Mouse (Mus musculus): ENCODE results near the gene Card19. TPM values are rescaled to one million over a fixed set of nuclear protein-coding genes. Genes with fewer than 3 reads are reported as not detected.
A peak's percentile ranks its signal among the peaks of the same experiment; 100 is the strongest.

Card19 gene
- polyA plus RNA-seq, 1 experiment from 2014 or later = 13.2 TPM

- no peak overlapping the region for H3K9ac ChIP-seq
- ATAC-seq (ENCODE audit: low read depth) (no peak), DNase-seq (no peak)
- no peaks in the 10 kb centered on the region for H3K9me3 ChIP-seq (replicated peaks)
- no peaks in the 10 kb centered on the region for H3K36me3 ChIP-seq
- H3K27me3 ChIP-seq = peaks cover 22% of the 10 kb centered on the region
- H3K4me3 ChIP-seq (replicated peaks) = no peak overlapping the region
- no peak overlapping the region for H3K27ac ChIP-seq
- H3K4me2 ChIP-seq = no peak overlapping the region
- peaks cover 37% of the 10 kb centered on the region for H3K4me1 ChIP-seq (replicated peaks)
- 75% methylated on average over 4 of the region's 4 CpGs for WGBS (ENCODE audit: insufficient replicate concordance)
Observed at GRCm38 (mm10) chr13:49212711-49213500, 2.9 kb downstream of the Card19 start.

DNA sequence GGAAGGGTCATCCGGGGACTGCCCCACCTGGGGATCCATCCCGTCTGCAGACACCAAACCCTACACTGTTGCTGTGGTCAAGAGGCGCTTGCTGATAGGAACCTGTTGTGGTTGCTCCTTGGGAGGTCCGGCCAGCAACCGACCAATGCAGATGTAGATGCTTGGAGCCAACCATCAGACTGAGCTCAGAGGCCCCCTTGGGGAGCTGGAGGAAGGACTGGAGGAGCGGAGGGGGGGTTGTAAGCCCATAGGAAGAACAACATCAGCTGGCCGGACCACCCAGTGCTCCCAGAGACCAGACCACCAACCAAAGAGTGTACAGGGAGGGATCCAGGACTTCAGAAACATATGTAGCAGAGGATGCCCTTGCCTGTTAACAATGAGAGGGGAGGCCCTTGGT, 6.5 kb downstream of the Card19 start:
- peaks cover 12% of the 10 kb centered on the region for H3K4me1 ChIP-seq (replicated peaks)
- no peak for ATAC-seq (ENCODE audit: low read depth)
- no peak overlapping the region for H3K27ac ChIP-seq
- no peak overlapping the region for H3K4me3 ChIP-seq (replicated peaks)
- no peak overlapping the region for H3K4me2 ChIP-seq
- H3K27me3 ChIP-seq = peaks cover 1% of the 10 kb centered on the region; the same call in 1 of the 2 replicates
- no peak for DNase-seq
- no peaks in the 10 kb centered on the region; the same call in 1 of the 2 replicates for H3K36me3 ChIP-seq
- no peaks in the 10 kb centered on the region for H3K9me3 ChIP-seq (replicated peaks)
- no peak overlapping the region for H3K9ac ChIP-seq
- WGBS (ENCODE audit: insufficient replicate concordance) = 17% methylated on average over 7 of the region's 7 CpGs

GRCm38 (mm10) chr13:49206341-49206740, 9.5 kb downstream of the Card19 start:
- no peak for DNase-seq
- H3K9me3 ChIP-seq (replicated peaks) = no peaks in the 10 kb centered on the region
- 77% methylated on average over 2 of the region's 2 CpGs for WGBS (ENCODE audit: insufficient replicate concordance)
- no peak for ATAC-seq (ENCODE audit: low read depth)
- no peak overlapping the region for H3K9ac ChIP-seq
- no peak overlapping the region for H3K27ac ChIP-seq
- no peak overlapping the region for H3K4me2 ChIP-seq
- no peaks in the 10 kb centered on the region for H3K27me3 ChIP-seq
- H3K4me1 ChIP-seq (replicated peaks) = 0 out of 2 replicates have a peak, but pooled peaks cover 8% of the 10 kb centered on the region
- H3K36me3 ChIP-seq = no peaks in the 10 kb centered on the region; the same call in 1 of the 2 replicates
- no peak overlapping the region for H3K4me3 ChIP-seq (replicated peaks)

- no peak overlapping the region for H3K9ac ChIP-seq
- H3K36me3 ChIP-seq = no peaks in the 10 kb centered on the region; the same call in 1 of the 2 replicates
- no peak overlapping the region for H3K27ac ChIP-seq
- H3K4me1 ChIP-seq (replicated peaks) = peaks cover 13% of the 10 kb centered on the region; the same call in 1 of the 2 replicates
- 47% methylated on average over 13 of the region's 13 CpGs for WGBS (ENCODE audit: insufficient replicate concordance)
- no peak overlapping the region for H3K4me3 ChIP-seq (replicated peaks)
- ATAC-seq (ENCODE audit: low read depth) = peak; percentile 30
- H3K27me3 ChIP-seq = no peaks in the 10 kb centered on the region
- H3K4me2 ChIP-seq = no peak overlapping the region
- no peaks in the 10 kb centered on the region for H3K9me3 ChIP-seq (replicated peaks)
- peak; percentile 52 for DNase-seq
Observed at GRCm38 (mm10) chr13:49205381-49205998, 10.3 kb downstream of the Card19 start.

DNA sequence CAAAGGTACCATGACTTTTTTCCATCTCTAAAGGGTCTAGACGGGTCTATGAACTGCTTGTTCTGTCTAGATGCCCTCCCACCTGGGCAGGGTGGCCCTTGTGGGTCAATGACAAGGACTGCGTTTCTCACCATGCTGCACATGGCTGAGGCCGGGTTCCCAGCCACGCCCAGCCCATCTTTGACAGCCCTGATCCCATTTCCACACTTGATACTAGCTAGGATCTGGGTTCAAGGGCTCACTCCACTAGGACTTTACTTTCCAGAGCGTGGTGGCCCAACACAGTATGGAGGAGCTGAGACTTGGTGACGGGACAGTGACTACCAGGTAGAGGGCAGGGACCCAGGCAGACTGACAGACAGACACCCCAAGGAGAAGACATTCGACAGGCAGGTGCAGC, 13.3 kb downstream of the Card19 start:
- ATAC-seq (ENCODE audit: low read depth) (no peak), DNase-seq (no peak)
- Histone ChIP-seq H3K4me2 (no peak overlapping the region), H3K27ac (no peak overlapping the region), H3K36me3 (no peaks in the 10 kb centered on the region; the same call in 1 of the 2 replicates), H3K9me3 (replicated peaks) (no peaks in the 10 kb centered on the region), H3K9ac (no peak overlapping the region), H3K4me1 (replicated peaks) (peaks cover 13% of the 10 kb centered on the region; the same call in 1 of the 2 replicates), H3K27me3 (no peaks in the 10 kb centered on the region), H3K4me3 (replicated peaks) (no peak overlapping the region)
- 76% methylated on average over 7 of the region's 7 CpGs for WGBS (ENCODE audit: insufficient replicate concordance)

GRCm38 (mm10) chr13:49200688-49201087, 15.1 kb downstream of the Card19 start:
- Histone ChIP-seq H3K4me1 (replicated peaks) (peaks cover 14% of the 10 kb centered on the region; the same call in 1 of the 2 replicates), H3K27me3 (no peaks in the 10 kb centered on the region), H3K36me3 (peaks cover 4% of the 10 kb centered on the region), H3K9ac (no peak overlapping the region), H3K9me3 (replicated peaks) (no peaks in the 10 kb centered on the region), H3K27ac (no peak overlapping the region), H3K4me3 (replicated peaks) (no peak overlapping the region), H3K4me2 (no peak overlapping the region)
- no peak for ATAC-seq (ENCODE audit: low read depth)
- no peak for DNase-seq
- WGBS (ENCODE audit: insufficient replicate concordance) = 54% methylated on average over 13 of the region's 13 CpGs

DNA sequence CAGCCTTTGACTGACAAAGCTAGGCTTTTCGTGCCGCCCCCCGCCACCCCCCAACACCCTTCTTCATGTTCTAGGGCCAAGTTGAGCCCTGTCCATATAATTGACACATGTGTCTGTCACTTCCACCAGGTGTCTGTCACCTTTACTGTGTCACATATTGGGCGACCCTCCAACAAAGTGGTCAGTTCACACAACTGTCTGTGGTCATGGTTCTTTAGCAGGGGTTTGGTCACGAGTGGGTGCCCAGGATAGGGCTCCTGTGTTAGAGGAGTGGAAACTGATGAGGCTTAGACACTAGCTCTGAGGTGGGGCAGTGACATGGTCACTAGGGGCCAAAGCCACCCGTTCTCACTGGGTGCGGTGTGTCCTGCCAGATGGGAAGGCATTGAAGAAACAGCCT, 15.9 kb downstream of the Card19 start:
- no peaks in the 10 kb centered on the region for H3K9me3 ChIP-seq (replicated peaks)
- 80% methylated on average over 7 of the region's 7 CpGs for WGBS (ENCODE audit: insufficient replicate concordance)
- H3K4me3 ChIP-seq (replicated peaks) = no peak overlapping the region
- H3K36me3 ChIP-seq = peaks cover 12% of the 10 kb centered on the region
- no peak overlapping the region for H3K4me2 ChIP-seq
- DNase-seq = no peak
- no peak overlapping the region for H3K9ac ChIP-seq
- H3K4me1 ChIP-seq (replicated peaks) = peaks cover 20% of the 10 kb centered on the region; the same call in 1 of the 2 replicates
- H3K27me3 ChIP-seq = no peaks in the 10 kb centered on the region
- no peak for ATAC-seq (ENCODE audit: low read depth)
- H3K27ac ChIP-seq = no peak overlapping the region

- no peaks in the 10 kb centered on the region for H3K27me3 ChIP-seq
- ATAC-seq (ENCODE audit: low read depth) (no peak), DNase-seq (no peak)
- WGBS (ENCODE audit: insufficient replicate concordance) = 75% methylated on average over 9 of the region's 9 CpGs
- peaks cover 18% of the 10 kb centered on the region for H3K36me3 ChIP-seq
- H3K4me2 ChIP-seq = no peak overlapping the region
- H3K9me3 ChIP-seq (replicated peaks) = no peaks in the 10 kb centered on the region
- no peak overlapping the region for H3K27ac ChIP-seq
- H3K4me3 ChIP-seq (replicated peaks) = no peak overlapping the region
- H3K9ac ChIP-seq = no peak overlapping the region
- H3K4me1 ChIP-seq (replicated peaks) = peaks cover 20% of the 10 kb centered on the region; the same call in 1 of the 2 replicates
Observed at GRCm38 (mm10) chr13:49198734-49199133, 17.1 kb downstream of the Card19 start.

DNA sequence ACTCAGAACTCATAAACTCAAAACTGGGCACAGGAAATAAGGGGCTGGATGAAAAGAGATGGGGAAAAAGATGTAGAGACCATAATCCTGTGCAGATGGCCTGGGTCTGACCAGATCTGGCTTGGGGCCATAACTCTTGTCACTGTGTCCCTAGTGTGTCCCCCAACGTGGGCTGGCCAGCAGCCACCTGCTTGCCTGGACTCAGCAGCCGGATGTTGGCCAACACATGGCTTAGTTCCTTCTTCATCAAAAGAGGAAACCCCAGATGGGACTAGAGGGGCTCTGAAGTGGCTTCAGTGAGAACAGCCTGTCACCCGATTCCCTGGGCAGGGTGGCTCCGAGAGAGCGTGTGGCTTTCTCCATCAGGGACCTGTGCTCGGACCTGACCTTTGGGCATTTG, 19.1 kb downstream of the Card19 start:
- H3K9ac ChIP-seq = no peak overlapping the region
- H3K4me3 ChIP-seq (replicated peaks) = no peak overlapping the region
- no peak overlapping the region for H3K27ac ChIP-seq
- DNase-seq (no peak), ATAC-seq (ENCODE audit: low read depth) (no peak)
- no peaks in the 10 kb centered on the region for H3K27me3 ChIP-seq
- 44% methylated on average over 6 of the region's 6 CpGs for WGBS (ENCODE audit: insufficient replicate concordance)
- H3K36me3 ChIP-seq = peaks cover 18% of the 10 kb centered on the region
- H3K9me3 ChIP-seq (replicated peaks) = no peaks in the 10 kb centered on the region
- no peak overlapping the region for H3K4me2 ChIP-seq
- H3K4me1 ChIP-seq (replicated peaks) = peaks cover 26% of the 10 kb centered on the region

GRCm38 (mm10) chr13:49196211-49196610, 19.6 kb downstream of the Card19 start:
- no peak for ATAC-seq (ENCODE audit: low read depth)
- 55% methylated on average over 5 of the region's 5 CpGs for WGBS (ENCODE audit: insufficient replicate concordance)

GRCm38 (mm10) chr13:49195651-49196050, 20.2 kb downstream of the Card19 start:
- Histone ChIP-seq H3K9me3 (replicated peaks) (no peaks in the 10 kb centered on the region), H3K36me3 (peaks cover 18% of the 10 kb centered on the region), H3K4me1 (replicated peaks) (peaks cover 33% of the 10 kb centered on the region), H3K27me3 (no peaks in the 10 kb centered on the region), H3K27ac (no peak overlapping the region), H3K4me3 (replicated peaks) (no peak overlapping the region), H3K4me2 (no peak overlapping the region), H3K9ac (no peak overlapping the region)
- DNase-seq (no peak), ATAC-seq (ENCODE audit: low read depth) (no peak)
- 83% methylated on average over 7 of the region's 7 CpGs for WGBS (ENCODE audit: insufficient replicate concordance)

More at GRCm38 (mm10) chr13:49196211-49196610, 19.6 kb downstream of the Card19 start:
- Histone ChIP-seq H3K9ac (no peak overlapping the region), H3K27ac (no peak overlapping the region), H3K4me3 (replicated peaks) (no peak overlapping the region), H3K4me2 (no peak overlapping the region), H3K36me3 (peaks cover 18% of the 10 kb centered on the region), H3K4me1 (replicated peaks) (peaks cover 32% of the 10 kb centered on the region), H3K9me3 (replicated peaks) (no peaks in the 10 kb centered on the region), H3K27me3 (no peaks in the 10 kb centered on the region)
- DNase-seq = no peak

Measured in liver, embryonic 13.5 days (tissue).